Mouse (Mus musculus): ENCODE measurements around the gene Tecr.

GRCm38 (mm10) chr8:83617111-83617510, 9.3 kb upstream of the Tecr start:
- TF ChIP-seq CTCF (IDR thresholded peaks at IDR 0.05; ENCODE audit: borderline replicate concordance, extremely low read depth, insufficient read depth, insufficient read length) (no peak), POLR2A (IDR thresholded peaks at IDR 0.05; ENCODE audit: borderline replicate concordance, extremely low read depth, insufficient read depth, insufficient read length, poor library complexity, severe bottlenecking) (no peak)

Data from brain, embryonic 14.5 days (tissue).